ENCODE assay signal across 12 mouse cellular contexts in genomic region chr5:35390848-35391655, GRCm38 (mm10). TPM values are rescaled to one million over a fixed set of nuclear protein-coding genes. Genes with fewer than 3 reads are reported as not detected.
DNase-seq lines count a peak whose midpoint lies in the region; ATAC-seq and TF ChIP-seq lines count a peak whose summit lies in the region.
"Had no signal": no experiment of that assay in that cellular context is flagged by ENCODE, and none has a peak within 500 bp of the region (broad histone marks: within the 10 kb centered on the region; RNA-seq: fewer than 3 reads in every experiment).

No protein-coding gene starts in this region.

- H3K9me3 ChIP-seq in heart, postnatal 0 days (replicated peaks; ENCODE audit: control insufficient read depth, low read length): peaks cover 8% of the 10 kb centered on the region; the same call in 1 of the 2 replicates
- no peaks in the 10 kb centered on the region for H3K9me3 ChIP-seq in embryonic facial prominence, embryonic 10.5 days
- no peaks in the 10 kb centered on the region for H3K9me3 ChIP-seq in hindbrain, embryonic 15.5 days
- H3K9me3 ChIP-seq in midbrain, embryonic 16.5 days (replicated peaks; ENCODE audit: control insufficient read depth, low read length, poor library complexity, severe bottlenecking): no peaks in the 10 kb centered on the region

- ATAC-seq in heart, postnatal 0 days (ENCODE audit: insufficient read depth, low read depth): no peak
- ATAC-seq in hindbrain, embryonic 15.5 days (ENCODE audit: low FRiP score, low read depth): no peak
- no peak for ATAC-seq in midbrain, embryonic 16.5 days

- H3K36me3 ChIP-seq in heart, postnatal 0 days (replicated peaks; ENCODE audit: control insufficient read depth, insufficient read depth, low read length): no peaks in the 10 kb centered on the region
- no peaks in the 10 kb centered on the region for H3K36me3 ChIP-seq in embryonic facial prominence, embryonic 10.5 days (replicated peaks)
- H3K36me3 ChIP-seq in hindbrain, embryonic 15.5 days: no peaks in the 10 kb centered on the region
- no peaks in the 10 kb centered on the region for H3K36me3 ChIP-seq in midbrain, embryonic 16.5 days (ENCODE audit: control insufficient read depth, insufficient read depth, low read length)

- no peak for TF ChIP-seq EP300 in heart, postnatal 0 days (IDR thresholded peaks at IDR 0.05; ENCODE audit: low read depth)

- H3K4me2 ChIP-seq in heart, postnatal 0 days (ENCODE audit: low read depth, low read length): peak overlapping the region; percentile 66
- H3K4me2 ChIP-seq in hindbrain, embryonic 15.5 days: no peak overlapping the region
- no peak overlapping the region; the same call in 1 of the 2 replicates for H3K4me2 ChIP-seq in midbrain, embryonic 16.5 days (ENCODE audit: low read length)

- DNase-seq in heart, postnatal 0 days (ENCODE audit: low spot score): no peak
- DNase-seq in heart, postnatal 10 days: no peak
- peak; percentile 48 for DNase-seq in embryonic facial prominence, embryonic 10.5 days (ENCODE audit: low spot score)
- DNase-seq in cerebellum, postnatal 25 days: no peak
- no peak for DNase-seq in ovary, postnatal 36 days (ENCODE audit: low spot score)
- DNase-seq in right cerebral cortex, postnatal 14 days: no peak
- DNase-seq: gastrocnemius, postnatal 36 days had no signal

- TF ChIP-seq CTCF in heart, postnatal 0 days (IDR thresholded peaks at IDR 0.05; ENCODE audit: low read depth): no peak

- peaks cover 6% of the 10 kb centered on the region; the same call in 1 of the 2 replicates for H3K4me1 ChIP-seq in heart, postnatal 0 days (ENCODE audit: control insufficient read depth, insufficient read depth)
- H3K4me1 ChIP-seq in embryonic facial prominence, embryonic 10.5 days: peaks cover 40% of the 10 kb centered on the region
- peaks cover 22% of the 10 kb centered on the region for H3K4me1 ChIP-seq in hindbrain, embryonic 15.5 days (replicated peaks)
- H3K4me1 ChIP-seq in midbrain, embryonic 16.5 days (ENCODE audit: control insufficient read depth, insufficient read depth, low read length): peaks cover 18% of the 10 kb centered on the region

- no peak overlapping the region for H3K9ac ChIP-seq in heart, postnatal 0 days (replicated peaks; ENCODE audit: low read depth, low read length)
- H3K9ac ChIP-seq in hindbrain, embryonic 15.5 days: no peak overlapping the region
- no peak overlapping the region for H3K9ac ChIP-seq in midbrain, embryonic 16.5 days (ENCODE audit: low read depth, low read length)

- H3K27ac ChIP-seq in heart, postnatal 0 days (ENCODE audit: low read depth): no peak overlapping the region
- H3K27ac ChIP-seq in embryonic facial prominence, embryonic 10.5 days (replicated peaks): no peak overlapping the region
- H3K27ac ChIP-seq in hindbrain, embryonic 15.5 days (replicated peaks): no peak overlapping the region
- no peak overlapping the region for H3K27ac ChIP-seq in midbrain, embryonic 16.5 days (ENCODE audit: low read length)

- intact Hi-C loops in heart, postnatal 10 days (cut with DNase I): no loop called here

- WGBS in heart, postnatal 0 days: 4% methylated on average over 22 of the region's 22 CpGs
- WGBS in embryonic facial prominence, embryonic 10.5 days: 3% methylated on average over 22 of the region's 22 CpGs
- WGBS in hindbrain, embryonic 15.5 days: 2% methylated on average over 22 of the region's 22 CpGs
- WGBS in midbrain, embryonic 16.5 days: 3% methylated on average over 22 of the region's 22 CpGs

- H3K4me3 ChIP-seq in heart, postnatal 0 days (ENCODE audit: low read depth, low read length): peak overlapping the region; percentile 54
- H3K4me3 ChIP-seq in embryonic facial prominence, embryonic 10.5 days: peak overlapping the region; percentile 71
- peak overlapping the region; percentile 17; the same call in 1 of the 2 replicates for H3K4me3 ChIP-seq in hindbrain, embryonic 15.5 days
- H3K4me3 ChIP-seq in midbrain, embryonic 16.5 days (ENCODE audit: low read depth, low read length): peak overlapping the region; percentile 25; the same call in 1 of the 2 replicates

- H3K27me3 ChIP-seq in heart, postnatal 0 days (ENCODE audit: control insufficient read depth, insufficient read depth, low read length): peaks cover 100% of the 10 kb centered on the region
- peaks cover 100% of the 10 kb centered on the region for H3K27me3 ChIP-seq in embryonic facial prominence, embryonic 10.5 days (replicated peaks; ENCODE audit: low read depth, poor library complexity, severe bottlenecking)
- peaks cover 99% of the 10 kb centered on the region for H3K27me3 ChIP-seq in hindbrain, embryonic 15.5 days
- peaks cover 98% of the 10 kb centered on the region for H3K27me3 ChIP-seq in midbrain, embryonic 16.5 days (ENCODE audit: control insufficient read depth, insufficient read depth, low read depth, low read length)

RNA-seq across cellular contexts. Expression of gene Hmx1, which starts 2.1 kb away (rescaled TPM):
- not detected in 2 replicates for total RNA-seq in heart, postnatal 0 days (2014; rRNA removed; ENCODE audit: low replicate concordance)
- not detected in 2 replicates for polyA plus RNA-seq in heart, postnatal 0 days (2015; fragmentation: Nextera tagmentation; extraction: Ambion mirVana)
- total RNA-seq in heart, postnatal 10 days (2021): not detected
- polyA plus RNA-seq in embryonic facial prominence, embryonic 10.5 days (2016; fragmentation: Nextera tagmentation; extraction: Ambion mirVana): 3.4 and 5.5 TPM in 2 replicates
- 0.47 TPM in 1 of 2 replicates, not detected in the other for polyA plus RNA-seq in hindbrain, embryonic 15.5 days (2015; fragmentation: Nextera tagmentation; extraction: Ambion mirVana)
- not detected in 2 replicates for polyA plus RNA-seq in midbrain, embryonic 16.5 days (2015; fragmentation: Nextera tagmentation; extraction: Ambion mirVana)
- total RNA-seq: common myeloid progenitor, adult 5-6 weeks; gastrocnemius, postnatal 36 days; layer of hippocampus, postnatal 10 days had no signal
- polyA plus RNA-seq: spleen, adult 2 months had no signal

Comparison
In these comparisons a context has a peak if more than half of its experiments do, and no peak if none do; other contexts are left out.
1. H3K4me3 ChIP-seq: peak in every context shown above with its lines; median percentile 71 in embryonic facial prominence, embryonic 10.5 days; 54 in heart, postnatal 0 days; 25 in midbrain, embryonic 16.5 days; 17 in hindbrain, embryonic 15.5 days.